Mouse (Mus musculus) liver, embryonic 11.5 days (tissue): ENCODE measurements at regions not wholly inside any gene's neighbourhood (a gene's known extent, or its start where the extent isn't known, plus 50 kb on each side); places are given as distances from the start of the nearest gene placed in this dataset.

Source experiments
- ATAC-seq: fragments of 200-750 bp; cut with Nextera tagmentation; replicated peaks from 2 replicates; pipeline ENCODE4 v1.8.0; 2017; ENCODE audit warnings: moderate number of reproducible peaks, mild to moderate bottlenecking, moderate TSS enrichment, moderate library complexity; ENCODE audit not compliant: low FRiP score
- DNase-seq: peaks from one replicate; pipeline ENCODE4 v3.0.0-alpha.2; 2017; ENCODE audit warnings: low spot score
- H3K27ac ChIP-seq: fragments of 300-500 bp; sonication (generic); 2 replicates; pipeline ENCODE4 v1.5.1; 2014; ENCODE audit warnings: mild to moderate bottlenecking, low read depth, low read length, control low read depth
- H3K27me3 ChIP-seq: fragments of 300-500 bp; sonication (generic); replicated peaks from 2 replicates; pipeline ENCODE4 v1.6.1; 2014; ENCODE audit warnings: low read length, mixed read lengths; ENCODE audit not compliant: control insufficient read depth, insufficient read depth
- H3K36me3 ChIP-seq: fragments of 300-500 bp; sonication (generic); 2 replicates; pipeline ENCODE4 v1.6.1; 2014; ENCODE audit warnings: mild to moderate bottlenecking, low read length, moderate library complexity, mixed read lengths; ENCODE audit not compliant: control insufficient read depth, insufficient read depth
- H3K4me1 ChIP-seq: fragments of 300-500 bp; sonication (generic); replicated peaks from 2 replicates; pipeline ENCODE4 v1.6.1; 2014; ENCODE audit warnings: low read length, mixed read lengths; ENCODE audit not compliant: control insufficient read depth, insufficient read depth
- H3K4me2 ChIP-seq: fragments of 300-500 bp; sonication (generic); 2 replicates; pipeline ENCODE4 v1.6.1; 2014; ENCODE audit warnings: mild to moderate bottlenecking, control low read depth, moderate library complexity
- H3K4me3 ChIP-seq: fragments of 300-500 bp; sonication (generic); 2 replicates; pipeline ENCODE4 v1.5.1; 2014; ENCODE audit warnings: low read depth, low read length, control low read depth
- H3K9ac ChIP-seq: fragments of 300-500 bp; sonication (generic); 2 replicates; pipeline ENCODE4 v1.6.1; 2014; ENCODE audit warnings: low read depth, low read length, control low read depth
- H3K9me3 ChIP-seq: fragments of 300-500 bp; sonication (generic); 2 replicates; pipeline ENCODE4 v1.6.1; 2016; ENCODE audit warnings: low read length, inconsistent platforms, mixed read lengths; ENCODE audit not compliant: control insufficient read depth
- WGBS: fragments of 180-500 bp; shearing (Covaris S2); extraction: QIAGEN DNeasy Blood & Tissue Kit; methylation state at CpG from one replicate; pipeline ENCODE4 v1.1.7; 2014; 5-methylcytosine and 5-hydroxymethylcytosine counted together

DNA sequence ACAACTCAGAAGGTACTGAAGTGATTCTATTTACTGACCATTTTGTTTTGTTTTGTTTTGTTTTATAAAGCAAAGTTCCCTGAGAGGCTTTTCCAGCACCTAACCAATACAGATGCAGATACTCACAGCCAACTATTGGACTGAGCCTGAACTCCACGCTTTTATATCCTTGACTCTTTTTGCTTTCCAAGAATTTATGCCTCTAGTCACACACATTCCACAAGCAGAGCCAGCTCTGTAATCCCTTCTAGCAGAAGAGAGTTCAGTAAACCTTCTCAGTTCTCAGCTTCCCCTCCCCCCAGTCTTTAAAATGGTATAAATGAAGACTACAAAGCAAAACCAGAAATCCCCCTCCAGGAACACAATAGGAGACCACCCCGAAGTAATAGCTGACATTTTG lies 269.0 kb upstream of the 1700003H04Rik start:
- H3K4me3 ChIP-seq, result no peak overlapping the region
- WGBS, result 73% methylated on average over 2 of the region's 2 CpGs
- H3K9ac ChIP-seq, result no peak overlapping the region
- no peaks in the 10 kb centered on the region for H3K9me3 ChIP-seq
- no peaks in the 10 kb centered on the region for H3K4me1 ChIP-seq
- H3K36me3 ChIP-seq, result no peaks in the 10 kb centered on the region
- no peak for DNase-seq
- ATAC-seq, result no peak
- no peak overlapping the region for H3K27ac ChIP-seq
- H3K27me3 ChIP-seq, result no peaks in the 10 kb centered on the region
- H3K4me2 ChIP-seq, result no peak overlapping the region

- ATAC-seq, result no peak
- no peaks in the 10 kb centered on the region for H3K36me3 ChIP-seq
- no peak overlapping the region for H3K9ac ChIP-seq
- DNase-seq, result no peak
- no peak overlapping the region for H3K27ac ChIP-seq
- no peaks in the 10 kb centered on the region for H3K4me1 ChIP-seq
- H3K4me3 ChIP-seq, result no peak overlapping the region
- no peaks in the 10 kb centered on the region for H3K27me3 ChIP-seq
- no peaks in the 10 kb centered on the region for H3K9me3 ChIP-seq
- WGBS, result 86% methylated on average over 1 of the region's 1 CpGs
- H3K4me2 ChIP-seq, result no peak overlapping the region
Measured at GRCm38 (mm10) chr3:124820586-124820985, 239.7 kb upstream of the 1700003H04Rik start.

DNA sequence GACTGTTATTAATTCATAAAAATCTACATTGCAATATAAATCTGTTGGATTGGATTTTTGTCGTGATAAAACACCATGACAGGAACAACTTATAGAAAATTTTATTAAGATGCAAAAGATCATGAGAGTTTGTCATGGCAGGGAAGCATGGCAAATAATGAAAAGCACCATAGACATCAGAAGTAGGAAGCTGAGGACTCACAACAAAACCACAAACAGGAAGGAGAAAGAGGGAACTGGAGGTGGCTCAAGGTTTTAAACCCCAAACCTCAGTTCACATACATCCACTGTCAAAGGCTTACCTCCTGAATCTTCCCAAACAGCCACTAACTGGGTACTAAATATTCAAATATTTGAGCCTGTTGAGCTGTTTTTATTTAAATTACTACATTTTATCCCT lies 226.0 kb upstream of the 1700003H04Rik start:
- no peak overlapping the region for H3K4me2 ChIP-seq
- no peaks in the 10 kb centered on the region for H3K9me3 ChIP-seq
- H3K36me3 ChIP-seq, result no peaks in the 10 kb centered on the region
- H3K4me3 ChIP-seq, result no peak overlapping the region
- H3K9ac ChIP-seq, result no peak overlapping the region
- no peak for DNase-seq
- no peaks in the 10 kb centered on the region for H3K27me3 ChIP-seq
- ATAC-seq, result no peak
- WGBS, result 85% methylated on average over 1 of the region's 1 CpGs
- no peak overlapping the region for H3K27ac ChIP-seq
- no peaks in the 10 kb centered on the region for H3K4me1 ChIP-seq

- Histone ChIP-seq H3K4me2 (no peak overlapping the region), H3K9me3 (no peaks in the 10 kb centered on the region), H3K27ac (no peak overlapping the region), H3K36me3 (no peaks in the 10 kb centered on the region), H3K9ac (no peak overlapping the region), H3K4me1 (no peaks in the 10 kb centered on the region), H3K4me3 (no peak overlapping the region), H3K27me3 (no peaks in the 10 kb centered on the region)
- DNase-seq (no peak), ATAC-seq (no peak)
- 71% methylated on average over 7 of the region's 7 CpGs for WGBS
Measured at GRCm38 (mm10) chr3:124789220-124790017, 208.5 kb upstream of the 1700003H04Rik start.

GRCm38 (mm10) chr3:124788181-124788580 lies 207.3 kb upstream of the 1700003H04Rik start:
- Histone ChIP-seq H3K4me2 (no peak overlapping the region), H3K4me3 (no peak overlapping the region), H3K27me3 (no peaks in the 10 kb centered on the region), H3K9me3 (no peaks in the 10 kb centered on the region), H3K9ac (no peak overlapping the region), H3K27ac (no peak overlapping the region), H3K36me3 (no peaks in the 10 kb centered on the region), H3K4me1 (no peaks in the 10 kb centered on the region)
- ATAC-seq (no peak), DNase-seq (no peak)
- WGBS, result 73% methylated on average over 1 of the region's 1 CpGs

DNA sequence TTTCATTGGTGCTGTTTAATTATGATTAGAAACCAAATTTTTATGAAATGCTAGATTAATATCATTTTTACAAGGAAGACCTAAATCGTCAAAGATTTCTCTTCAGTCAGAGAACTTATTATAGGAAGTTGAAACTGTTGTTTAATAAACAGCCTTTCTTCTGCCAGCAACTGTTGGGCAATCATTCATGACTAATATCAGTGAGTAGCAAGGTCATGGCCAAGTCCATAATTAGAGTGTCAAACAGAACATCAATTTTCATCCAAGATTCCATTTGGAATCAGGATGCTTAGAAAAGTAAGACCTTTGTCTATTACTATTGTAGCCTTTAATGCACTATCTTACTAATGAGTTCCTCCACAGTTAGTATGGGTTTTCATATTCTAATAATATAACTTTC lies 189.4 kb upstream of the 1700003H04Rik start:
- 84% methylated on average over 1 of the region's 1 CpGs for WGBS
- no peak for DNase-seq

DNA sequence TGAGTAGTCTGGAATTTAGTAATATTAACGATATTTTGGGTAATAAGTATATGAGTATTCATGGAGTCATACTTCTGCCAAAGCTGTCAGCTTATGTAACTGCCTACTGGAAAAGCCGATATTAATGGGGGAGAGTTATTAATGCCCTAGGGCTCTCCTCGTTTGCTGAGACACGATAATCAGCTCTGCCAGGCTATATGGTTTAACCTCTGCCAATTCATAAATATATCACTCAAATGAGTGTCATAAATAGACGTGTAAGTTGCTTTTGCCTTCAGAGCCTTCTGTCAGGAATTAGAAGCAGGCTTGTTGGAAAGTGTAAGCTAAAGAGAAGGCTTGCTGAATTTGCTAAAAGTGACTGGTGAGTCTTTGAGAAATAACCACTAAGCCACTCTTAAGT lies 188.4 kb upstream of the 1700003H04Rik start:
- Histone ChIP-seq H3K4me1 (no peaks in the 10 kb centered on the region), H3K27me3 (no peaks in the 10 kb centered on the region), H3K27ac (no peak overlapping the region), H3K4me2 (no peak overlapping the region), H3K9me3 (no peaks in the 10 kb centered on the region), H3K36me3 (no peaks in the 10 kb centered on the region), H3K9ac (no peak overlapping the region), H3K4me3 (no peak overlapping the region)
- ATAC-seq, result no peak
- no peak for DNase-seq
- 68% methylated on average over 5 of the region's 5 CpGs for WGBS

More for the DNA sequence above, 189.4 kb upstream of the 1700003H04Rik start:
- Histone ChIP-seq H3K36me3 (no peaks in the 10 kb centered on the region), H3K27me3 (no peaks in the 10 kb centered on the region), H3K4me1 (no peaks in the 10 kb centered on the region), H3K4me2 (no peak overlapping the region), H3K9ac (no peak overlapping the region), H3K9me3 (no peaks in the 10 kb centered on the region), H3K27ac (no peak overlapping the region), H3K4me3 (no peak overlapping the region)
- no peak for ATAC-seq

DNA sequence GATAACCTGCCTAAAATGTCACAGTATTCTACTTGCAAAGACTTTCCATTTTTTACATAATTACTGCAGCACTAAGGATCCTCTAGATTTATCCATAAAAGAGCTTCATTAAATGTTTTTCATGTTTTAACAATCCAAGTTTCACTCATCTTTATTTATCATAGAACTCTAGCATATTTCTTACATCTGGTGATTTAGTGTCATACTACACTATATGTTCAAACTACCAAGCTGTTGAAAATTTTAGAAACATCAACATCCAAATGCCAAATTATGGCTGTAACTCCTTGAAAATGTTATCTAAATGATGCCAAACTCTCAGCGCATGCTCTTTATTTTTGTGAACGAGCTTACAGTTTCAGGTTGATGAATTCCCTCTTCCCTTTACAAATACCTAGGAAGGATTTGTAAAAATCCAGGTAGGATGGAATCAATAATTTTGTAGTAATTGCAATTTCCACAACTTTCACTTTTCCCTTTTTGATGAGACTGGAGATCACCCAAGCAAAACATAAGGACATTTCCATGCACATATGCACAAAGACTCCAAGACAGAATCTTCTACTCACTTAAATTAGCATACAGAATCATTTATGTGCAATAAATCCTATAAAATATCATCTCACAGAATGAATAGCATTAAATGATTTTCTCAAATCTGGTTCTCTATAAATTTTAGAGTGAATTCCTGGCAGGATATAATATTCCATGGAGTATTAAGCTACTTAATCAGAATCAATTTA lies 175.0 kb upstream of the 1700003H04Rik start:
- ATAC-seq, result no peak

More for the DNA sequence above, 175.0 kb upstream of the 1700003H04Rik start:
- no peak overlapping the region for H3K27ac ChIP-seq
- no peaks in the 10 kb centered on the region for H3K9me3 ChIP-seq
- H3K4me3 ChIP-seq, result no peak overlapping the region
- no peak overlapping the region for H3K4me2 ChIP-seq
- 81% methylated on average over 2 of the region's 2 CpGs for WGBS
- H3K4me1 ChIP-seq, result no peaks in the 10 kb centered on the region
- no peak for DNase-seq
- no peaks in the 10 kb centered on the region for H3K27me3 ChIP-seq
- H3K9ac ChIP-seq, result no peak overlapping the region
- H3K36me3 ChIP-seq, result no peaks in the 10 kb centered on the region
